Mouse (Mus musculus): ENCODE data around the gene Adam12.
"Not testable (repeated sequence)": the region's sequence is repeated elsewhere in the genome, so short reads cannot be mapped to it uniquely, and the experiment has no call there.

Adam12 gene

GRCm38 (mm10) chr7:133936377-133936776, 295.6 kb downstream of the Adam12 start:
- in situ Hi-C loops (cut with MboI, MseI) = no loop called here

GRCm38 (mm10) chr7:133933378-133933777, 298.6 kb downstream of the Adam12 start:
- in situ Hi-C loops (cut with MboI, MseI) = no loop called here

- in situ Hi-C loops (cut with MboI, MseI) = no loop called here
Measured at GRCm38 (mm10) chr7:133931481-133931880, 300.5 kb downstream of the Adam12 start.

- in situ Hi-C loops (cut with MboI, MseI) = no loop called here
Measured at GRCm38 (mm10) chr7:133928981-133929380, 303.0 kb downstream of the Adam12 start.

GRCm38 (mm10) chr7:133925771-133926170, 306.2 kb downstream of the Adam12 start:
- in situ Hi-C loops (cut with MboI, MseI) = no loop called here

GRCm38 (mm10) chr7:133923994-133924393, 308.0 kb downstream of the Adam12 start:
- in situ Hi-C loops (cut with MboI, MseI) = no loop called here

- in situ Hi-C loops (cut with MboI, MseI) = no loop called here
Measured at GRCm38 (mm10) chr7:133921291-133921690, 310.7 kb downstream of the Adam12 start.

- in situ Hi-C loops (cut with MboI, MseI) = no loop called here
Measured at GRCm38 (mm10) chr7:133920724-133921123, 311.2 kb downstream of the Adam12 start.

GRCm38 (mm10) chr7:133919918-133920317, 312.0 kb downstream of the Adam12 start:
- in situ Hi-C loops (cut with MboI, MseI) = no loop called here

GRCm38 (mm10) chr7:133919306-133919705, 312.6 kb downstream of the Adam12 start:
- in situ Hi-C loops (cut with MboI, MseI) = no loop called here

GRCm38 (mm10) chr7:133916230-133916629, 315.7 kb downstream of the Adam12 start:
- in situ Hi-C loops (cut with MboI, MseI) = no loop called here

GRCm38 (mm10) chr7:133911881-133912280, 320.1 kb downstream of the Adam12 start:
- in situ Hi-C loops (cut with MboI, MseI) = no loop called here

GRCm38 (mm10) chr7:133909833-133910375, 322.0 kb downstream of the Adam12 start:
- in situ Hi-C loops (cut with MboI, MseI) = no loop called here

GRCm38 (mm10) chr7:133908966-133909365, 323.0 kb downstream of the Adam12 start:
- in situ Hi-C loops (cut with MboI, MseI) = no loop called here

- in situ Hi-C loops (cut with MboI, MseI) = no loop called here
Measured at GRCm38 (mm10) chr7:133899391-133899790, 332.6 kb downstream of the Adam12 start.

- in situ Hi-C loops (cut with MboI, MseI) = no loop called here
Measured at GRCm38 (mm10) chr7:133891796-133892195, 340.1 kb downstream of the Adam12 start.

- in situ Hi-C loops (cut with MboI, MseI) = no loop called here
Measured at GRCm38 (mm10) chr7:133891298-133891697, 340.6 kb downstream of the Adam12 start.

- in situ Hi-C loops (cut with MboI, MseI) = no loop called here
Measured at GRCm38 (mm10) chr7:133889986-133890385, 342.0 kb downstream of the Adam12 start.

GRCm38 (mm10) chr7:133888926-133889920, 342.7 kb downstream of the Adam12 start:
- in situ Hi-C loops (cut with MboI, MseI) = no loop called here

- in situ Hi-C loops (cut with MboI, MseI) = not testable (repeated sequence)
Measured at GRCm38 (mm10) chr7:133884759-133885431, 347.1 kb downstream of the Adam12 start.

- in situ Hi-C loops (cut with MboI, MseI) = no loop called here
Measured at GRCm38 (mm10) chr7:133879761-133880160, 352.2 kb downstream of the Adam12 start.

GRCm38 (mm10) chr7:133876646-133877342, 355.2 kb downstream of the Adam12 start:
- in situ Hi-C loops (cut with MboI, MseI) = no loop called here

All from regulatory T cell (primary cell).